Mouse (Mus musculus) erythroblast, embryonic 14.5 days (primary cell): ENCODE measurements around the gene Pdzrn3.

ENCODE experiments used
- GATA1 ChIP-seq: IDR thresholded peaks from 2 replicates; pipeline ENCODE4 v1.6.1; 2012; ENCODE audit warnings: low read length, inconsistent platforms, mixed read lengths
- TAL1 ChIP-seq: IDR thresholded peaks from 3 replicates; pipeline ENCODE4 v1.6.1; 2012; ENCODE audit warnings: low read length, inconsistent platforms, mixed read lengths

DNA sequence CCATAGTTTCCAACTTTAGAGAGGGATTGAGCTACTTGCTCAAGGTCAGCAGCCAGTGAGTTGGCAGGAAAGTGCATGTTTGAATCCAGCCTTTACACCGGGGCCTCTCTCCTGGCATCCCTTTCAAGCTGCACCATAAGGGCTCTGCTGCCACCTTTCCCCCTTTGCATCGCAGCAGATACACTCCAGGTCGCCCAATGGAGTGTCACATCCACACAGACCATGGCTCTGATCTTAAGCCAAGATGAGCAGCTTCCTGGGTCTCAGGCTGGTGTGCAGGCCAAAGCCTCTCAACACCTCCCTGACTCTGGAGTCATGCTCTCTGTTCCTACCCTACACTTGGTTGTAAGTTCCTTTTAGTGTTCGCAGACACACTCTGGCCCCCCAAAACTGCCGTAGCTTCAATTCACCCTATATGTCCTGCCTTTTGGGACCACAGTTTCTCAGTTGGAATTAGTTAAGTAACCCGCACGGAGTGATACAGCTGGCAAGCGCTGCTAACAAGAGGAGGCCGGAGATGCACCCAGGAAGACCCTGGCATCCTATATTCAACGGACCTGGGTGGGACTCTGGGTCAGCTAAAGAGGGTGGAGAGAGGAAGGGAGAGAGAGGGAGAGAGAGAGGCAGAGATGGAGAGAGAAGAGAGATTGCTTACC is 1.1 kb downstream of the Pdzrn3 start:
- TF ChIP-seq GATA1 (no peak), TAL1 (no peak)
